Mouse (Mus musculus) myocyte (in vitro differentiated cells): Measurements from ENCODE around the gene Ror2.

ENCODE experiments used
- CEBPB ChIP-seq: IDR thresholded peaks from 2 replicates; pipeline ENCODE4 v1.6.1; 2011; ENCODE audit warnings: mild to moderate bottlenecking, moderate library complexity; ENCODE audit not compliant: poor library complexity, insufficient read depth, severe bottlenecking
- E2F4 ChIP-seq: IDR thresholded peaks from one replicate; pipeline ENCODE4 v1.6.1; 2011; ENCODE audit warnings: mild to moderate bottlenecking, control low read depth, moderate library complexity; ENCODE audit not compliant: insufficient read depth
- MAX ChIP-seq: IDR thresholded peaks from one replicate; pipeline ENCODE4 v1.6.1; 2011; ENCODE audit warnings: low read depth, mild to moderate bottlenecking, control low read depth
- MYOD1 ChIP-seq, 3 experiments: IDR thresholded peaks; one replicate each; pipeline ENCODE4 v1.6.1; 2011; ENCODE audit warnings: control low read depth in 2 of 3, low read depth in 2 of 3, mild to moderate bottlenecking in 2 of 3, moderate library complexity in 1 of 3; ENCODE audit not compliant: insufficient read length in 2 of 3, control insufficient read depth in 1 of 3
- MYOG ChIP-seq, 3 experiments: IDR thresholded peaks; one replicate each; pipeline ENCODE4 v1.6.1; 2011; ENCODE audit warnings: control low read depth in 2 of 3, low read depth in 2 of 3, mild to moderate bottlenecking in 2 of 3; ENCODE audit not compliant: insufficient read length in 2 of 3, control insufficient read depth in 1 of 3, insufficient read depth in 1 of 3
- POLR2A ChIP-seq: IDR thresholded peaks from one replicate; pipeline ENCODE4 v1.6.1; 2011; ENCODE audit warnings: low read depth, mild to moderate bottlenecking, control low read depth, moderate library complexity; ENCODE audit not compliant: insufficient read length
- POLR2AphosphoS2 ChIP-seq: IDR thresholded peaks from one replicate; pipeline ENCODE4 v1.6.1; 2011; ENCODE audit warnings: low read depth, control low read depth; ENCODE audit not compliant: insufficient read length
- REST ChIP-seq: IDR thresholded peaks from one replicate; pipeline ENCODE4 v1.6.1; 2011; ENCODE audit warnings: mild to moderate bottlenecking, control low read depth, moderate library complexity; ENCODE audit not compliant: insufficient read depth, insufficient read length
- SRF ChIP-seq: IDR thresholded peaks from one replicate; pipeline ENCODE4 v1.6.1; 2011; ENCODE audit warnings: low read depth; ENCODE audit not compliant: control insufficient read depth, insufficient read length
- TCF12 ChIP-seq: IDR thresholded peaks from one replicate; pipeline ENCODE4 v1.6.1; 2011; ENCODE audit warnings: mild to moderate bottlenecking, control low read depth; ENCODE audit not compliant: poor library complexity, insufficient read depth, severe bottlenecking
- TCF3 ChIP-seq: IDR thresholded peaks from one replicate; pipeline ENCODE4 v1.6.1; 2011; ENCODE audit warnings: low read depth, control low read depth; ENCODE audit not compliant: insufficient read length
- USF1 ChIP-seq: IDR thresholded peaks from one replicate; pipeline ENCODE4 v1.6.1; 2011; ENCODE audit warnings: low read depth, mild to moderate bottlenecking, control low read depth, moderate library complexity

- TF ChIP-seq MAX (no peak), REST (no peak), MYOG (IDR thresholded peaks at IDR 0.05; ENCODE audit: control insufficient read depth in 1 of 3, insufficient read depth in 1 of 3, insufficient read length in 2 of 3, low read depth in 2 of 3) (no peak), POLR2A (no peak), POLR2AphosphoS2 (no peak), MYOD1 (IDR thresholded peaks at IDR 0.05; ENCODE audit: control insufficient read depth in 1 of 3, insufficient read length in 2 of 3, low read depth in 2 of 3) (no peak), E2F4 (no peak), USF1 (no peak), SRF (no peak), TCF12 (no peak), TCF3 (no peak), CEBPB (no peak)
These were observed 129.6 kb downstream of the Ror2 start for GRCm38 (mm10) chr13:53156282-53156681.
